Mouse (Mus musculus): ENCODE data around the gene Wnk1. TPM values are rescaled to one million over a fixed set of nuclear protein-coding genes. Genes with fewer than 3 reads are reported as not detected.
A peak's percentile ranks its signal among the peaks of the same experiment; 100 is the strongest.

Wnk1 gene
- polyA plus RNA-seq, 1 experiment from 2014 or later, result 42.6 TPM

MicroRNAs within 50 kb of the gene (microRNA counts, 519-probe panel; counts per million panel counts)
- microRNA mmu-miR-706, result 97.1 counts per million, percentile 29 among the panel's probes with 10 or more counts

Other genes starting within 250 kb of the Wnk1 start
- 13.7 and 14.4 TPM in 2 replicates for gene Erc1, start 190.5 kb downstream of the Wnk1 start, polyA plus RNA-seq (2015; fragmentation: Nextera tagmentation; extraction: Ambion mirVana)
- gene Rad52, start 136.0 kb downstream of the Wnk1 start, polyA plus RNA-seq (2015; fragmentation: Nextera tagmentation; extraction: Ambion mirVana), result 15.0 and 16.6 TPM in 2 replicates
- not detected in 2 replicates for gene Ninj2, start 54.7 kb upstream of the Wnk1 start, polyA plus RNA-seq (2015; fragmentation: Nextera tagmentation; extraction: Ambion mirVana)